Mouse (Mus musculus) G1E (cell line): ENCODE data around the gene Samd8.

Experiments
- CTCF ChIP-seq: IDR thresholded peaks from 2 replicates; pipeline ENCODE4 v1.5.1; 2012; ENCODE audit warnings: low read depth, low read length, inconsistent platforms, mixed read lengths
- GATA1 ChIP-seq: IDR thresholded peaks from 2 replicates; pipeline ENCODE4 v1.6.1; 2012; ENCODE audit warnings: borderline replicate concordance, low read length, inconsistent platforms, mixed read lengths
- POLR2AphosphoS5 ChIP-seq: IDR thresholded peaks from 2 replicates; pipeline ENCODE4 v1.6.1; 2012; ENCODE audit warnings: low read depth, low read length, inconsistent platforms; ENCODE audit not compliant: insufficient replicate concordance

GRCm38 (mm10) chr14:21822307-21822706 lies 72.0 kb downstream of the Samd8 start:
- TF ChIP-seq CTCF: no peak
- no peak for TF ChIP-seq GATA1
- no peak for TF ChIP-seq POLR2AphosphoS5
